Mouse (Mus musculus): Measurements from ENCODE around the gene Slc22a1. TPM values are rescaled to one million over a fixed set of nuclear protein-coding genes. Genes with fewer than 3 reads are reported as not detected.

Slc22a1 gene
- polyA plus RNA-seq, 1 experiment from 2014 or later, result 0.34 TPM

GRCm38 (mm10) chr17:12630976-12631730, 44.5 kb downstream of the Slc22a1 start:
- H3K9ac ChIP-seq (ENCODE audit: low read length), result no peak overlapping the region
- ATAC-seq (replicated peaks; ENCODE audit: low FRiP score, low TSS enrichment, low read depth), result no peak
- no peaks in the 10 kb centered on the region for H3K9me3 ChIP-seq (ENCODE audit: control insufficient read depth, low read length)
- no peaks in the 10 kb centered on the region for H3K4me1 ChIP-seq (replicated peaks; ENCODE audit: control insufficient read depth, insufficient read depth, low read length)
- H3K27ac ChIP-seq (ENCODE audit: low read depth), result peak overlapping the region; percentile 12; the same call in 1 of the 2 replicates
- WGBS, result 38% methylated on average over 6 of the region's 6 CpGs
- DNase-seq (ENCODE audit: low spot score), result no peak
- H3K27me3 ChIP-seq (replicated peaks; ENCODE audit: control insufficient read depth, insufficient read depth, low read length), result no peaks in the 10 kb centered on the region
- H3K36me3 ChIP-seq (ENCODE audit: control insufficient read depth, insufficient read depth, low read length), result no peaks in the 10 kb centered on the region
- no peak overlapping the region for H3K4me3 ChIP-seq (ENCODE audit: low read depth, low read length)
- no peak overlapping the region for H3K4me2 ChIP-seq (ENCODE audit: low read length)

GRCm38 (mm10) chr17:12627983-12628382, 47.6 kb downstream of the Slc22a1 start:
- WGBS, result 86% methylated on average over 4 of the region's 4 CpGs
- Histone ChIP-seq H3K27ac (ENCODE audit: low read depth) (no peak overlapping the region), H3K9ac (ENCODE audit: low read length) (no peak overlapping the region), H3K36me3 (ENCODE audit: control insufficient read depth, insufficient read depth, low read length) (no peaks in the 10 kb centered on the region), H3K27me3 (replicated peaks; ENCODE audit: control insufficient read depth, insufficient read depth, low read length) (no peaks in the 10 kb centered on the region), H3K9me3 (ENCODE audit: control insufficient read depth, low read length) (no peaks in the 10 kb centered on the region; the same call in 1 of the 2 replicates), H3K4me2 (ENCODE audit: low read length) (no peak overlapping the region), H3K4me1 (replicated peaks; ENCODE audit: control insufficient read depth, insufficient read depth, low read length) (no peaks in the 10 kb centered on the region), H3K4me3 (ENCODE audit: low read depth, low read length) (no peak overlapping the region)
- ATAC-seq (replicated peaks; ENCODE audit: low FRiP score, low TSS enrichment, low read depth), result no peak
- no peak for DNase-seq (ENCODE audit: low spot score)

- no peaks in the 10 kb centered on the region for H3K36me3 ChIP-seq (ENCODE audit: control insufficient read depth, insufficient read depth, low read length)
- H3K27me3 ChIP-seq (replicated peaks; ENCODE audit: control insufficient read depth, insufficient read depth, low read length), result no peaks in the 10 kb centered on the region
- 93% methylated on average over 2 of the region's 2 CpGs for WGBS
Measured at GRCm38 (mm10) chr17:12619641-12620040, 56.0 kb downstream of the Slc22a1 start.

GRCm38 (mm10) chr17:12615429-12615828, 60.2 kb downstream of the Slc22a1 start:
- DNase-seq (ENCODE audit: low spot score), result no peak
- Histone ChIP-seq H3K9ac (ENCODE audit: low read length) (no peak overlapping the region), H3K4me2 (ENCODE audit: low read length) (no peak overlapping the region), H3K27me3 (replicated peaks; ENCODE audit: control insufficient read depth, insufficient read depth, low read length) (no peaks in the 10 kb centered on the region), H3K36me3 (ENCODE audit: control insufficient read depth, insufficient read depth, low read length) (no peaks in the 10 kb centered on the region), H3K4me1 (replicated peaks; ENCODE audit: control insufficient read depth, insufficient read depth, low read length) (no peaks in the 10 kb centered on the region), H3K4me3 (ENCODE audit: low read depth, low read length) (no peak overlapping the region), H3K27ac (ENCODE audit: low read depth) (no peak overlapping the region), H3K9me3 (ENCODE audit: control insufficient read depth, low read length) (no peaks in the 10 kb centered on the region)
- WGBS, result 68% methylated on average over 4 of the region's 4 CpGs
- no peak for ATAC-seq (replicated peaks; ENCODE audit: low FRiP score, low TSS enrichment, low read depth)

More at GRCm38 (mm10) chr17:12619641-12620040, 56.0 kb downstream of the Slc22a1 start:
- DNase-seq (ENCODE audit: low spot score), result no peak
- Histone ChIP-seq H3K9ac (ENCODE audit: low read length) (no peak overlapping the region), H3K4me1 (replicated peaks; ENCODE audit: control insufficient read depth, insufficient read depth, low read length) (no peaks in the 10 kb centered on the region), H3K4me3 (ENCODE audit: low read depth, low read length) (no peak overlapping the region), H3K27ac (ENCODE audit: low read depth) (no peak overlapping the region), H3K9me3 (ENCODE audit: control insufficient read depth, low read length) (no peaks in the 10 kb centered on the region), H3K4me2 (ENCODE audit: low read length) (no peak overlapping the region)
- no peak for ATAC-seq (replicated peaks; ENCODE audit: low FRiP score, low TSS enrichment, low read depth)

- WGBS, result 87% methylated on average over 15 of the region's 15 CpGs
- no peak overlapping the region for H3K27ac ChIP-seq (ENCODE audit: low read depth)
- no peak for DNase-seq (ENCODE audit: low spot score)
- no peaks in the 10 kb centered on the region for H3K36me3 ChIP-seq (ENCODE audit: control insufficient read depth, insufficient read depth, low read length)
- no peaks in the 10 kb centered on the region for H3K27me3 ChIP-seq (replicated peaks; ENCODE audit: control insufficient read depth, insufficient read depth, low read length)
- H3K9me3 ChIP-seq (ENCODE audit: control insufficient read depth, low read length), result no peaks in the 10 kb centered on the region
- H3K4me3 ChIP-seq (ENCODE audit: low read depth, low read length), result no peak overlapping the region
- no peaks in the 10 kb centered on the region for H3K4me1 ChIP-seq (replicated peaks; ENCODE audit: control insufficient read depth, insufficient read depth, low read length)
- H3K9ac ChIP-seq (ENCODE audit: low read length), result no peak overlapping the region
- H3K4me2 ChIP-seq (ENCODE audit: low read length), result no peak overlapping the region
- no peak for ATAC-seq (replicated peaks; ENCODE audit: low FRiP score, low TSS enrichment, low read depth)
Measured at GRCm38 (mm10) chr17:12614511-12615385, 60.9 kb downstream of the Slc22a1 start.

- no peaks in the 10 kb centered on the region for H3K9me3 ChIP-seq (ENCODE audit: control insufficient read depth, low read length)
Measured at GRCm38 (mm10) chr17:12607202-12607601, 68.4 kb downstream of the Slc22a1 start.

GRCm38 (mm10) chr17:12606634-12607033, 69.0 kb downstream of the Slc22a1 start:
- Histone ChIP-seq H3K9ac (ENCODE audit: low read length) (no peak overlapping the region), H3K9me3 (ENCODE audit: control insufficient read depth, low read length) (no peaks in the 10 kb centered on the region), H3K4me3 (ENCODE audit: low read depth, low read length) (no peak overlapping the region), H3K27me3 (replicated peaks; ENCODE audit: control insufficient read depth, insufficient read depth, low read length) (no peaks in the 10 kb centered on the region), H3K4me2 (ENCODE audit: low read length) (no peak overlapping the region), H3K4me1 (replicated peaks; ENCODE audit: control insufficient read depth, insufficient read depth, low read length) (no peaks in the 10 kb centered on the region), H3K27ac (ENCODE audit: low read depth) (no peak overlapping the region), H3K36me3 (ENCODE audit: control insufficient read depth, insufficient read depth, low read length) (no peaks in the 10 kb centered on the region)
- ATAC-seq (replicated peaks; ENCODE audit: low FRiP score, low TSS enrichment, low read depth), result no peak
- 18% methylated on average over 1 of the region's 1 CpGs for WGBS
- no peak for DNase-seq (ENCODE audit: low spot score)

More at GRCm38 (mm10) chr17:12607202-12607601, 68.4 kb downstream of the Slc22a1 start:
- Histone ChIP-seq H3K27me3 (replicated peaks; ENCODE audit: control insufficient read depth, insufficient read depth, low read length) (no peaks in the 10 kb centered on the region), H3K9ac (ENCODE audit: low read length) (no peak overlapping the region), H3K4me2 (ENCODE audit: low read length) (no peak overlapping the region), H3K36me3 (ENCODE audit: control insufficient read depth, insufficient read depth, low read length) (no peaks in the 10 kb centered on the region), H3K4me3 (ENCODE audit: low read depth, low read length) (no peak overlapping the region), H3K27ac (ENCODE audit: low read depth) (no peak overlapping the region), H3K4me1 (replicated peaks; ENCODE audit: control insufficient read depth, insufficient read depth, low read length) (no peaks in the 10 kb centered on the region)
- no peak for ATAC-seq (replicated peaks; ENCODE audit: low FRiP score, low TSS enrichment, low read depth)
- DNase-seq (ENCODE audit: low spot score), result no peak
